In the genomic region with DNA sequence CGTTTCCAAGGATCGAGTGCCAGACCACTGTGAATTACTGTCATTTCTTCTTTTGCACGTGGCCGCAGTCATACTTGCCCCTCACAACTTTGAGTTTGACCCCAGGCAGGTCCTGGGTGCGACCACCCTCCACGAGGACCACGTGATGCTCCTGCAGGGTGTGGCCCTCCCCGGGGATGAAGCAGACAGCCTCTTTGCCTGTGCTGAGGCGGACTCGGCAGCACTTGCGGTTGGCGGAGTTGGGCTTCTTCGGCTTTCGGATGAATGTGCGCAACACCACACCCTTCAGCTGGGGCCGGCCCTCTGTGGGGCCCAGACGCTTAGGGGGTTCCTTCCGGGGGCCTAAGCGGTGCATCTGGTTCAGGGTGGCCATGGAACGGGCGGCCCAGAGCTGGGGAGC, we compare ENCODE assay signal across 31 mouse cellular contexts. TPM values are rescaled to one million over a fixed set of nuclear protein-coding genes. Genes with fewer than 3 reads are reported as not detected.
DNase-seq lines count a peak whose midpoint lies in the region; ATAC-seq and TF ChIP-seq lines count a peak whose summit lies in the region.
"Had no signal": no experiment of that assay in that cellular context is flagged by ENCODE, and none has a peak within 500 bp of the region (broad histone marks: within the 10 kb centered on the region; RNA-seq: fewer than 3 reads in every experiment).

No protein-coding gene starts in this region.

- H3K4me2 ChIP-seq in hindbrain, embryonic 11.5 days (replicated peaks; ENCODE audit: low read depth, low read length), result no peak overlapping the region
- H3K4me2 ChIP-seq: embryonic facial prominence, embryonic 15.5 days; heart, embryonic 12.5 days; midbrain, embryonic 15.5 days had no signal

- H3K9me3 ChIP-seq in hindbrain, embryonic 10.5 days, result no peaks in the 10 kb centered on the region
- no peaks in the 10 kb centered on the region for H3K9me3 ChIP-seq in hindbrain, embryonic 11.5 days (ENCODE audit: control insufficient read depth, low read length)
- no peaks in the 10 kb centered on the region for H3K9me3 ChIP-seq in E14TG2a.4 (ENCODE audit: low read length)
- no peaks in the 10 kb centered on the region for H3K9me3 ChIP-seq in embryonic facial prominence, embryonic 10.5 days
- H3K9me3 ChIP-seq: embryonic facial prominence, embryonic 15.5 days; heart, embryonic 12.5 days; midbrain, embryonic 15.5 days; neural tube, embryonic 13.5 days had no signal

- TF ChIP-seq CTCF in E14TG2a.4 (conservative IDR thresholded peaks at IDR 0.05; ENCODE audit: low read length), result no peak

- no peaks in the 10 kb centered on the region for H3K27me3 ChIP-seq in hindbrain, embryonic 10.5 days (ENCODE audit: insufficient read depth, poor library complexity, severe bottlenecking)
- H3K27me3 ChIP-seq in hindbrain, embryonic 11.5 days (ENCODE audit: control insufficient read depth, insufficient read depth, low read length), result no peaks in the 10 kb centered on the region
- H3K27me3 ChIP-seq in E14TG2a.4 (ENCODE audit: insufficient read depth, low read length), result no peaks in the 10 kb centered on the region
- H3K27me3 ChIP-seq in embryonic facial prominence, embryonic 10.5 days (replicated peaks; ENCODE audit: low read depth, poor library complexity, severe bottlenecking), result no peaks in the 10 kb centered on the region
- H3K27me3 ChIP-seq: embryonic facial prominence, embryonic 15.5 days; heart, embryonic 12.5 days; midbrain, embryonic 15.5 days; neural tube, embryonic 13.5 days had no signal

- peaks cover 18% of the 10 kb centered on the region for H3K4me1 ChIP-seq in hindbrain, embryonic 10.5 days (replicated peaks)
- H3K4me1 ChIP-seq in hindbrain, embryonic 11.5 days (replicated peaks; ENCODE audit: control insufficient read depth, insufficient read depth, low read length), result no peaks in the 10 kb centered on the region
- H3K4me1 ChIP-seq in E14TG2a.4 (replicated peaks; ENCODE audit: low read depth, low read length), result peaks cover 67% of the 10 kb centered on the region
- peaks cover 19% of the 10 kb centered on the region for H3K4me1 ChIP-seq in embryonic facial prominence, embryonic 10.5 days

- H3K4me3 ChIP-seq in hindbrain, embryonic 10.5 days, result 0 out of 2 replicates have a peak overlapping the region, but pooled peaks have one; percentile 4
- no peak overlapping the region for H3K4me3 ChIP-seq in hindbrain, embryonic 11.5 days (ENCODE audit: low read depth, low read length)
- H3K4me3 ChIP-seq in E14TG2a.4 (replicated peaks; ENCODE audit: low read length), result peak overlapping the region; percentile 98
- H3K4me3 ChIP-seq in embryonic facial prominence, embryonic 10.5 days, result peak overlapping the region; percentile 16; the same call in 1 of the 2 replicates
- H3K4me3 ChIP-seq: embryonic facial prominence, embryonic 15.5 days; heart, adult 2 months; heart, embryonic 12.5 days; midbrain, embryonic 15.5 days; neural tube, embryonic 13.5 days had no signal

- no peak for DNase-seq in hindbrain, embryonic 10.5 days (ENCODE audit: low spot score)
- no peak for DNase-seq in hindbrain, embryonic 11.5 days (ENCODE audit: low spot score)
- DNase-seq in ES-CJ7 (ENCODE audit: low read depth, low spot score), result peak; percentile 60
- DNase-seq in embryonic facial prominence, embryonic 10.5 days (ENCODE audit: low spot score), result no peak
- DNase-seq in embryo, embryonic 11 days, result no peak
- no peak for DNase-seq in kidney, adult 8-10 months
- DNase-seq: adrenal gland, adult 2 months; adrenal gland, postnatal 36 days; cerebellum, adult 2 months; cerebellum, postnatal 36 days; gastrocnemius, postnatal 36 days; heart, adult 2 months; kidney, adult 18-20 months; kidney, postnatal 4 days; left cerebral cortex, postnatal 4 days; lung, adult 2 months; lung, postnatal 10 days had no signal

- H3K9ac ChIP-seq in hindbrain, embryonic 11.5 days (ENCODE audit: low read depth, low read length), result no peak overlapping the region
- H3K9ac ChIP-seq: embryonic facial prominence, embryonic 15.5 days; heart, embryonic 12.5 days; liver, embryonic 14.5 days; midbrain, embryonic 15.5 days; neural tube, embryonic 13.5 days had no signal

- WGBS in hindbrain, embryonic 10.5 days, result 94% methylated on average over 21 of the region's 21 CpGs
- 94% methylated on average over 21 of the region's 21 CpGs for WGBS in hindbrain, embryonic 11.5 days
- WGBS in embryonic facial prominence, embryonic 10.5 days, result 94% methylated on average over 21 of the region's 21 CpGs

- peaks cover 56% of the 10 kb centered on the region for H3K36me3 ChIP-seq in hindbrain, embryonic 10.5 days
- no peaks in the 10 kb centered on the region for H3K36me3 ChIP-seq in hindbrain, embryonic 11.5 days (ENCODE audit: control insufficient read depth, insufficient read depth, low read length)
- H3K36me3 ChIP-seq in E14TG2a.4 (ENCODE audit: insufficient read depth, low read length), result peaks cover 54% of the 10 kb centered on the region
- peaks cover 65% of the 10 kb centered on the region for H3K36me3 ChIP-seq in embryonic facial prominence, embryonic 10.5 days (replicated peaks)

- no peak overlapping the region for H3K27ac ChIP-seq in hindbrain, embryonic 10.5 days
- H3K27ac ChIP-seq in hindbrain, embryonic 11.5 days (ENCODE audit: low read depth, low read length), result no peak overlapping the region
- H3K27ac ChIP-seq in embryonic facial prominence, embryonic 10.5 days (replicated peaks), result no peak overlapping the region
- H3K27ac ChIP-seq: embryonic facial prominence, embryonic 15.5 days; heart, adult 2 months; kidney, postnatal 0 days; liver, embryonic 14.5 days; macrophage; midbrain, embryonic 15.5 days; neural tube, embryonic 13.5 days had no signal

- ATAC-seq in hindbrain, embryonic 11.5 days (ENCODE audit: low FRiP score), result no peak
- ATAC-seq: activated CD4-positive, CD25-positive, alpha-beta regulatory T cell, adult 4 months; CD4-positive, CD25-positive, alpha-beta regulatory T cell, adult 4 months; forebrain, embryonic 14.5 days; hindbrain, embryonic 16.5 days; midbrain, embryonic 15.5 days had no signal

RNA-seq across cellular contexts. Expression of gene Mrps12, which starts 1.8 kb away (rescaled TPM):
- polyA plus RNA-seq in hindbrain, embryonic 10.5 days (2016; fragmentation: Nextera tagmentation; extraction: Ambion mirVana), result 151 and 160 TPM in 2 replicates
- 131 and 132 TPM in 2 replicates for polyA plus RNA-seq in hindbrain, embryonic 11.5 days (2014; fragmentation: Nextera tagmentation; extraction: Ambion mirVana)
- polyA plus RNA-seq in embryonic facial prominence, embryonic 10.5 days (2016; fragmentation: Nextera tagmentation; extraction: Ambion mirVana), result 163 and 164 TPM in 2 replicates

RNA-seq across cellular contexts. Expression of gene Sars2, which starts 2.0 kb away (rescaled TPM):
- 38.6 and 43.9 TPM in 2 replicates for polyA plus RNA-seq in hindbrain, embryonic 10.5 days (2016; fragmentation: Nextera tagmentation; extraction: Ambion mirVana)
- polyA plus RNA-seq in hindbrain, embryonic 11.5 days (2014; fragmentation: Nextera tagmentation; extraction: Ambion mirVana), result 27.2 and 27.7 TPM in 2 replicates
- 40.3 and 44.6 TPM in 2 replicates for polyA plus RNA-seq in embryonic facial prominence, embryonic 10.5 days (2016; fragmentation: Nextera tagmentation; extraction: Ambion mirVana)

RNA-seq across cellular contexts. Expression of gene Ccer2, which starts 16.1 kb away (rescaled TPM):
- 0.22 and 0.48 TPM in 2 replicates for polyA plus RNA-seq in hindbrain, embryonic 10.5 days (2016; fragmentation: Nextera tagmentation; extraction: Ambion mirVana)
- polyA plus RNA-seq in hindbrain, embryonic 11.5 days (2014; fragmentation: Nextera tagmentation; extraction: Ambion mirVana), result 0.97 and 1.2 TPM in 2 replicates
- polyA plus RNA-seq in embryonic facial prominence, embryonic 10.5 days (2016; fragmentation: Nextera tagmentation; extraction: Ambion mirVana), result 0.49 and 2.1 TPM in 2 replicates
- polyA plus RNA-seq: activated CD4-positive, CD25-positive, alpha-beta regulatory T cell, adult 4 months; adrenal gland, adult 2 months; CD4-positive, CD25-positive, alpha-beta regulatory T cell, adult 4 months; forebrain, embryonic 14.5 days; heart, adult 2 months; heart, embryonic 12.5 days; heart, postnatal 0 days; intestine, embryonic 14.5 days; kidney, postnatal 0 days; liver, embryonic 14.5 days; lung, adult 2 months; macrophage had no signal

RNA-seq across cellular contexts. Expression of gene Fbxo17, which starts 23.2 kb away (rescaled TPM):
- 8.8 and 10.4 TPM in 2 replicates for polyA plus RNA-seq in hindbrain, embryonic 10.5 days (2016; fragmentation: Nextera tagmentation; extraction: Ambion mirVana)
- polyA plus RNA-seq in hindbrain, embryonic 11.5 days (2014; fragmentation: Nextera tagmentation; extraction: Ambion mirVana), result 8.5 and 9.4 TPM in 2 replicates
- 11.9 and 14.3 TPM in 2 replicates for polyA plus RNA-seq in embryonic facial prominence, embryonic 10.5 days (2016; fragmentation: Nextera tagmentation; extraction: Ambion mirVana)

RNA-seq across cellular contexts. Expression of gene Sirt2, which starts 26.7 kb away (rescaled TPM):
- polyA plus RNA-seq in hindbrain, embryonic 10.5 days (2016; fragmentation: Nextera tagmentation; extraction: Ambion mirVana), result 66.5 and 84.5 TPM in 2 replicates
- polyA plus RNA-seq in hindbrain, embryonic 11.5 days (2014; fragmentation: Nextera tagmentation; extraction: Ambion mirVana), result 79.1 and 80.3 TPM in 2 replicates
- polyA plus RNA-seq in embryonic facial prominence, embryonic 10.5 days (2016; fragmentation: Nextera tagmentation; extraction: Ambion mirVana), result 64.4 and 64.8 TPM in 2 replicates
